Mouse (Mus musculus): ENCODE data around the gene Csnk2a2. TPM values are rescaled to one million over a fixed set of nuclear protein-coding genes. Genes with fewer than 3 reads are reported as not detected.

The Csnk2a2 gene
- polyA plus RNA-seq, 1 experiment from 2014 or later = 12.9 TPM

DNA sequence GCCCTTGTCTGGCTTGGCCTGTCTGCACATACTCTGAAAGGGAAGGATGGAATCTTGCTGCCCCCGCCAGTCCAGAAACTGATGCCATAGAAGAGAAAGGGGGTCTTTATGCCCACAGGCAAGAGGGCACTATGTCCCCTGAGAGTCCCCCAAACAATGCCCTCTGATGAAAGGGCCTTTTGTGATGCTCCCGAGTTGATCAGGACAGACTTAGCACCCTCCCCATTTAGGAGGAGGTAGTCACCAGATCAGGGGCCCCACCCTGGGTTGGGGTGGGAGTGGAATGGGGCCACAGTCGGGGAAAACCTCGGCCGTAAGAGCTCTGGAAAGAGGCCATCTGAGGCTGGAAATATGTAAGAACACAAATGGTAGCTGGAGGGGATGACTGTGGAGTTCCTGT, 92.6 kb downstream of the Csnk2a2 start:
- WGBS = 47% methylated on average over 5 of the region's 5 CpGs
- no peaks in the 10 kb centered on the region for H3K27me3 ChIP-seq
- H3K9me3 ChIP-seq (replicated peaks) = no peaks in the 10 kb centered on the region
- H3K4me2 ChIP-seq (replicated peaks) = no peak overlapping the region
- ATAC-seq (ENCODE audit: low FRiP score) = no peak
- H3K4me3 ChIP-seq = no peak overlapping the region
- peaks cover 14% of the 10 kb centered on the region for H3K4me1 ChIP-seq
- no peaks in the 10 kb centered on the region for H3K36me3 ChIP-seq
- H3K9ac ChIP-seq = no peak overlapping the region
- no peak overlapping the region for H3K27ac ChIP-seq

DNA sequence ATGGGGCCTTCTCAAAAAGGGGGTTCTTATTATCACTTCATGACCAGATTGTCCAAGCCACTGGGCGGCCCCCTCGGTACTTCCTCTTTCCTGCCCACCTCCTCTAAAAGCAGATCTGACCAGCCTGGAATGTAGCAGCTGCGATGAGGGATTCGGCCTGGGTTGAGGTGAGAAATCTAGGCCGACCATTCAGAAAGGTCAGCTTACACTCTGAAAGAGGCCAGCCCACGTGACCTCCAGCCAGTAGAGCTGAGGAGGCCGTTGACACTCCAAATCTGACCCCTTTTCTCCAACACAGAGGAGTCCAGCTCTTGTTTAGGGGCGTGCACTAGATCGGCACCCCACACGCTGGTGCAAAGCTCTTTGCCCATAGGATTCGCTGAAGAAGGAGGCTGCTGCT, 93.1 kb downstream of the Csnk2a2 start:
- WGBS = 65% methylated on average over 11 of the region's 11 CpGs
- H3K9ac ChIP-seq = no peak overlapping the region
- ATAC-seq (ENCODE audit: low FRiP score) = no peak

More for the DNA sequence above, 93.1 kb downstream of the Csnk2a2 start:
- H3K4me1 ChIP-seq = peaks cover 14% of the 10 kb centered on the region
- H3K27me3 ChIP-seq = no peaks in the 10 kb centered on the region
- H3K4me3 ChIP-seq = no peak overlapping the region
- H3K4me2 ChIP-seq (replicated peaks) = no peak overlapping the region
- H3K36me3 ChIP-seq = no peaks in the 10 kb centered on the region
- H3K9me3 ChIP-seq (replicated peaks) = no peaks in the 10 kb centered on the region
- H3K27ac ChIP-seq = no peak overlapping the region; the same call in 1 of the 2 replicates

Other genes with a start within 250 kb of the Csnk2a2 start
- 0.56 and 1.1 TPM in 2 replicates for gene Cngb1, start 183.5 kb downstream of the Csnk2a2 start, polyA plus RNA-seq (2016; fragmentation: Nextera tagmentation; extraction: Ambion mirVana)
- gene Tepp, start 179.5 kb downstream of the Csnk2a2 start, polyA plus RNA-seq (2016; fragmentation: Nextera tagmentation; extraction: Ambion mirVana) = not detected in 2 replicates
- gene Zfp319, start 158.1 kb downstream of the Csnk2a2 start, polyA plus RNA-seq (2016; fragmentation: Nextera tagmentation; extraction: Ambion mirVana) = 20.4 and 21.7 TPM in 2 replicates
- gene Usb1, start 157.8 kb downstream of the Csnk2a2 start, polyA plus RNA-seq (2016; fragmentation: Nextera tagmentation; extraction: Ambion mirVana) = 38.0 and 38.5 TPM in 2 replicates
- 31.8 and 33.2 TPM in 2 replicates for gene Mmp15, start 137.8 kb downstream of the Csnk2a2 start, polyA plus RNA-seq (2016; fragmentation: Nextera tagmentation; extraction: Ambion mirVana)
- gene Cfap20, start 55.2 kb downstream of the Csnk2a2 start, polyA plus RNA-seq (2016; fragmentation: Nextera tagmentation; extraction: Ambion mirVana) = 124 and 130 TPM in 2 replicates
- 2.6 and 2.8 TPM in 2 replicates for gene Ccdc113, start 44.0 kb upstream of the Csnk2a2 start, polyA plus RNA-seq (2016; fragmentation: Nextera tagmentation; extraction: Ambion mirVana)
- gene Prss54, start 86.3 kb upstream of the Csnk2a2 start, polyA plus RNA-seq (2016; fragmentation: Nextera tagmentation; extraction: Ambion mirVana) = not detected in 2 replicates
- gene Gins3, start 143.4 kb upstream of the Csnk2a2 start, polyA plus RNA-seq (2016; fragmentation: Nextera tagmentation; extraction: Ambion mirVana) = 16.6 and 17.9 TPM in 2 replicates
- gene Ndrg4, start 186.9 kb upstream of the Csnk2a2 start, polyA plus RNA-seq (2016; fragmentation: Nextera tagmentation; extraction: Ambion mirVana) = 97.1 and 99.0 TPM in 2 replicates
- 20.1 and 21.9 TPM in 2 replicates for gene Setd6, start 225.8 kb upstream of the Csnk2a2 start, polyA plus RNA-seq (2016; fragmentation: Nextera tagmentation; extraction: Ambion mirVana)